Mouse (Mus musculus) ES-E14 (cell line): ENCODE measurements around the gene Hist2h2be. TPM values are rescaled to one million over a fixed set of nuclear protein-coding genes. Genes with fewer than 3 reads are reported as not detected.
"Not testable (repeated sequence)": the region's sequence is repeated elsewhere in the genome, so short reads cannot be mapped to it uniquely, and the experiment has no call there.

Experiments used
- DNase-seq: peaks from one replicate; pipeline ENCODE4 v3.0.0-alpha.2; 2013; ENCODE audit warnings: low read depth, low spot score
- H3K27ac ChIP-seq: 2 replicates; pipeline ENCODE4 v1.5.1; 2012; ENCODE audit warnings: low read depth, mild to moderate bottlenecking, low read length, moderate library complexity, mixed read lengths; ENCODE audit not compliant: poor library complexity, insufficient read depth, severe bottlenecking
- H3K36me3 ChIP-seq: 2 replicates; pipeline ENCODE4 v1.6.1; 2012; ENCODE audit warnings: mild to moderate bottlenecking, low read length, moderate library complexity, mixed read lengths; ENCODE audit not compliant: control insufficient read depth, poor library complexity, insufficient read depth, severe bottlenecking
- H3K4me1 ChIP-seq, 2 experiments: fragments of 150-350 bp in 1 of 2; sonication (generic) in 1 of 2; 2 replicates each; pipeline ENCODE4 v1.6.1; 2012; ENCODE audit warnings: low read length in 2 of 2, mild to moderate bottlenecking in 1 of 2, mixed read lengths in 1 of 2; ENCODE audit not compliant: control insufficient read depth in 2 of 2, insufficient read depth in 2 of 2, poor library complexity in 1 of 2
- H3K4me3 ChIP-seq, 2 experiments: fragments of 150-350 bp in 1 of 2; sonication (generic) in 1 of 2; 2 replicates each; pipeline ENCODE4 v1.5.1; 2012; ENCODE audit warnings: low read length in 2 of 2, low read depth in 1 of 2, mild to moderate bottlenecking in 1 of 2, mixed read lengths in 1 of 2; ENCODE audit not compliant: insufficient read depth in 1 of 2, poor library complexity in 1 of 2, severe bottlenecking in 1 of 2
- H3K9ac ChIP-seq: 2 replicates; pipeline ENCODE4 v1.6.1; 2012; ENCODE audit warnings: low read depth, mild to moderate bottlenecking, low read length, mixed read lengths; ENCODE audit not compliant: poor library complexity, insufficient read depth, severe bottlenecking
- H3K9me3 ChIP-seq: fragments of 150-350 bp; sonication (generic); 2 replicates; pipeline ENCODE4 v1.6.1; 2012; ENCODE audit warnings: low read depth, mild to moderate bottlenecking, low read length; ENCODE audit not compliant: control insufficient read depth, insufficient read depth
- CHD2 ChIP-seq: IDR thresholded peaks from 2 replicates; pipeline ENCODE4 v1.6.1; 2014; ENCODE audit warnings: mild to moderate bottlenecking, low read depth, low read length, inconsistent platforms
- HCFC1 ChIP-seq: IDR thresholded peaks from 2 replicates; pipeline ENCODE4 v1.6.1; 2012; ENCODE audit warnings: low read length, inconsistent platforms, borderline replicate concordance; ENCODE audit not compliant: insufficient read depth
- MAFK ChIP-seq: IDR thresholded peaks from 2 replicates; pipeline ENCODE4 v1.6.1; 2014; ENCODE audit warnings: mild to moderate bottlenecking, low read depth, low read length, inconsistent platforms; ENCODE audit not compliant: insufficient read depth
- ZC3H11A ChIP-seq: IDR thresholded peaks from 2 replicates; pipeline ENCODE4 v1.6.1; 2012; ENCODE audit warnings: low read depth, mild to moderate bottlenecking, inconsistent platforms, low read length, borderline replicate concordance
- ZNF384 ChIP-seq: IDR thresholded peaks from 2 replicates; pipeline ENCODE4 v1.6.1; 2012; ENCODE audit warnings: low read depth, low read length, inconsistent platforms
- in situ Hi-C, 2 experiments: fragments of 600-800 bp; cut with MboI; formaldehyde crosslinking; loops; one replicate each; pipeline ENCODE4 v1.15.1; 2025; ENCODE audit warnings: low sequenced_read_pairs in 2 of 2, inconsistent platforms in 1 of 2; ENCODE audit not compliant: unreplicated experiment in 2 of 2
- total RNA-seq: library from RNA; depleted of rRNA; stranded (reverse); fragments of 300-350 nt; gene quantifications from 2 replicates; pipeline ENCODE4 v1.2.3, GENCODE M21; 2012; rRNA removed

Hist2h2be gene
- total RNA-seq, result 0.80 and 1.0 TPM in 2 replicates

GRCm38 (mm10) chr3:96220765-96221639, at the start of gene Hist2h2be, which contains the start of gene Hist2h2ac:
TSS of gene Hist2h2be (plus strand) at chr3:96221119.
TSS of gene Hist2h2ac (minus strand) at chr3:96220880.
- H3K36me3 ChIP-seq, result no peaks in the 10 kb centered on the region
- H3K4me3 ChIP-seq, result peak within 1 kb of the TSS; percentile 75 to 77
- in situ Hi-C loops, result no loop called here
- DNase-seq, result peak; percentile 87
- peaks cover 0 to 7% of the 10 kb centered on the region in 2 experiments; a peak in 2 of 4 replicates for H3K4me1 ChIP-seq
- TF ChIP-seq MAFK (no peak), CHD2 (no peak)
- H3K9ac ChIP-seq, result peak within 1 kb of the TSS; percentile 95
- H3K27ac ChIP-seq, result peak within 1 kb of the TSS; percentile 93
- H3K9me3 ChIP-seq, result no peaks in the 10 kb centered on the region

- Histone ChIP-seq H3K36me3 (peaks cover 28% of the 10 kb centered on the region), H3K27ac (peak overlapping the region; percentile 86), H3K9ac (peak overlapping the region; percentile 94), H3K4me1 (peaks cover 5 to 14% of the 10 kb centered on the region in 2 experiments; a peak in 3 of 4 replicates), H3K4me3 (peak overlapping the region; percentile 97 to 98), H3K9me3 (no peaks in the 10 kb centered on the region)
- no peak for DNase-seq
- no peak for TF ChIP-seq ZNF384
- TF ChIP-seq MAFK, result no peak
- no peak for TF ChIP-seq HCFC1
- no peak for TF ChIP-seq CHD2
- no peak for TF ChIP-seq ZC3H11A
- in situ Hi-C loops, result no loop called here
Measured at GRCm38 (mm10) chr3:96171583-96172196, 49.2 kb upstream of the Hist2h2be start.

GRCm38 (mm10) chr3:96172197-96173178, 48.4 kb upstream of the Hist2h2be start, which contains the start of gene Sf3b4:
TSS of gene Sf3b4 (plus strand) at chr3:96172332.
- peak; percentile 82 for DNase-seq
- Histone ChIP-seq H3K36me3 (peaks cover 32% of the 10 kb centered on the region), H3K4me1 (peaks cover 5 to 14% of the 10 kb centered on the region in 2 experiments; a peak in 3 of 4 replicates), H3K9me3 (no peaks in the 10 kb centered on the region), H3K9ac (peak within 1 kb of the TSS; percentile 99), H3K4me3 (peak within 1 kb of the TSS; percentile 97 to 98), H3K27ac (peak within 1 kb of the TSS; percentile 86)
- TF ChIP-seq ZNF384 (no peak), MAFK (no peak), ZC3H11A (no peak), HCFC1 (peak; percentile 71; the same call in 1 of the 2 replicates)
- in situ Hi-C loops, result no loop called here

- peaks cover 5 to 14% of the 10 kb centered on the region in 2 experiments; a peak in 3 of 4 replicates for H3K4me1 ChIP-seq
- DNase-seq, result no peak
- H3K9ac ChIP-seq, result peak overlapping the region; percentile 99
- H3K9me3 ChIP-seq, result no peaks in the 10 kb centered on the region
- TF ChIP-seq HCFC1, result no peak
- no peak for TF ChIP-seq ZC3H11A
- no peak for TF ChIP-seq ZNF384
- no peak for TF ChIP-seq CHD2
- TF ChIP-seq MAFK, result no peak
- H3K4me3 ChIP-seq, result peak overlapping the region; percentile 97 to 98
- peaks cover 37% of the 10 kb centered on the region for H3K36me3 ChIP-seq
- no peak overlapping the region for H3K27ac ChIP-seq
- in situ Hi-C loops, result no loop called here
Measured at GRCm38 (mm10) chr3:96173185-96173584, 47.7 kb upstream of the Hist2h2be start.

GRCm38 (mm10) chr3:96174042-96174441, 46.9 kb upstream of the Hist2h2be start:
- H3K9ac ChIP-seq, result peak overlapping the region; percentile 26; the same call in 1 of the 2 replicates
- peaks cover 37% of the 10 kb centered on the region for H3K36me3 ChIP-seq
- peaks cover 5 to 14% of the 10 kb centered on the region in 2 experiments; a peak in 3 of 4 replicates for H3K4me1 ChIP-seq

More at GRCm38 (mm10) chr3:96174042-96174441, 46.9 kb upstream of the Hist2h2be start:
- H3K27ac ChIP-seq, DNase-seq, in situ Hi-C loops, H3K9me3 ChIP-seq: not testable (repeated sequence)
- H3K4me3 ChIP-seq, result peak overlapping the region; percentile 6 to 98; a peak in 2 of 4 replicates
